Mouse (Mus musculus) thymus, postnatal 14 days (tissue): ENCODE measurements around the gene Sept1.
A peak's percentile ranks its signal among the peaks of the same experiment; 100 is the strongest.

Experiments used
- DNase-seq: peaks from one replicate; pipeline ENCODE4 v3.0.0; 2021

Sept1 gene

GRCm38 (mm10) chr7:127217901-127218642, 14.9 kb downstream of the Sept1 start:
- DNase-seq: peak; percentile 88

DNA sequence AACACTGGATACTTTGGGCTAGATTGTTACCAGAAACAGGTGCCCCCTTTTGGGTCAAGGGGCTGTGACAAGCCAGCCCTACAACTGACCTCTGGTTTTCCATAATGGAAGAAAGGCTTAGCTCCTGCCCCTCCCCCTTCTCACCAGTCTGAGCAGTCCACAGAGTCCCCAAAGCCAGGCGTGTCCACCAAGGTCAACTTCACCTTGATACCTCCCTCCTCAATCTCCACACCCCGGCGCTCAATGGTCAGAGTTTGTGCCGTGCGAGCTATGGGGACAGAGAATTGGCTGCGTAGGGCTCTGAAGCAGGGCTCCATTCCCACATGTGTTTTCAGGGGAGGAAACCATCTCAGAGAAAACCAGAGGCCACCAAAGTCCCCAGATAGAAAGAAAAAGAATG, 15.5 kb downstream of the Sept1 start:
- peak; percentile 35 for DNase-seq

DNA sequence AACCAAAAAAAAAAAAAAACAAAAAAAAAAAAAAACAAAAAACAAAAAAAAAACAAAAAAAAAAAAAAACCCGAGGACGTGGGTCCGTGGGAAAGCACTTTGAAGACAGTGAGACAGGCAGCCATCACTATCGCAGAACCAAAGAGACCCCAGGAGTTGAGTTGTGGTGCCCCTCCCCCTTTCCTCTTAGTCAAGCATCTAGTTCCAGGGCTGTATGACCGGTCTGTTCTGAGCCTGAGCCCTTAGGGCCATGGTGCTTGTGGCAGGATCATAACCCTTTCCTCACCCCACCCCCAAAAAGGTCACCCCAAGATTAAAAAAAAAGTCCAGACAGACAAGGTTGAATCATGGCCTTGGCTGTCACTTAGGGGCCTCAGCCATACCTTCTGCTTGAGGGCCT, 16.6 kb downstream of the Sept1 start:
- DNase-seq: peak; percentile 23

DNA sequence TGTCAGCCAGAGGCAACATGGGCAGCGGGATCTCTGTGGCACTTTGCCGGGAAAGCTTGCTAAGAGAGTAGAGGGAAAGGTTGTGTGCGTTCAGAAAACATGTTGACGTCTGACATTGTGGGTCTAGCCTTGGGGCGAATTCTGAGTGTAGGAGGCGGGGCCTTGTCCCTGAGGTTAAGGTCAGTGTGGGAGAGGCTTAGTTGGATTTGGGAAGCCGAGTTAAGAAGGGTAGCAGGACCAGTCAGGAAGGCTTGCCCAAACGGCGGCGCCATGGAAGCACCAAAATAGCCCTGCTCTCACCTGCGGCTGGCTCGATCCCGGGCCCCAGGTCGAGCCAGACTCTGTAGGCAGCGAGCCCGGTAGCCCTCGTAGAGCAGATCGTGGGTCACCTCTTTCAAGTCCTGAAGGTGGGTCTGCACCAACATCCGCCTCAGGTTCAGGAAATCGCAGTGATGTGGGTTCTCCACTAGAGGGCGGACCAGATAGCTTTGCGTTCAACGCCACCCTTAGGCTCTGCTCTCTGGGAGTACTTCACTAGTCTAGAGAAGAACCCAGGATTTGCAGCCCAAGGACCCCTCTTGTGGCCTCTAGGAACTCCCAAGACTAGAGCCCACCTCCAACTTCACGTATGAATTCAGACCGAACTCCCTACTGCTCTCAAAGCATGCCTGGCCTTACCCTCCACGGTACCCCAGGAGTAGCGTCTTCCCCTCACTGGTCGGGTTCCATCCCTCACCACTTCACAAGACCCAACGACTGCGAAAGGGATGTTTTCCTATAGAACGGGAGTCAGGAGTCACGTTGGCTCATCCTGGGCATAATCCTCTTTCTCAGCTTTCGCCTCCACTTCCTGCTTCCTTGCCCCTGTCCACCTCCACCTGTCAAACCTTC, 17.7 kb downstream of the Sept1 start:
- peak; percentile 86 for DNase-seq

DNA sequence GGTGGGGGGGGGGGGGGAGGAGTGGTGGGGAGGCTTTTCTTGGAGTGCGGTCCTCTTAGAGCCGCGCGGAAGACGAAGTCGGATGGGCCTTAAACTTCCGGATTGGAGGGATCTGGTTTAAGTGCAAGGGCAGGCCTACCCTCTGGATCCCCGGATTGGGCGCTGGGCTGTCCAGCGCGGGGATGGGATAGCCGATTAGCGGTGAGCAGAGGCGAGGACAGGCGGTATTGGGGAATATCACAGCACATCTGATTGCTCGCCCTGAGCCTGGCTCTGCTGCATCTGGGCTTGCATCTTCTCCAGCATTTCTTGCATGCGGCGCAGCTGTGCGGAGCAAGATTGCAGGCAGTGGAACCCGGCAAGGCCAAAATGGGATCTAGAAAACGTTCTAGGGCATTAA, 18.4 kb downstream of the Sept1 start:
- peak; percentile 27 for DNase-seq

DNA sequence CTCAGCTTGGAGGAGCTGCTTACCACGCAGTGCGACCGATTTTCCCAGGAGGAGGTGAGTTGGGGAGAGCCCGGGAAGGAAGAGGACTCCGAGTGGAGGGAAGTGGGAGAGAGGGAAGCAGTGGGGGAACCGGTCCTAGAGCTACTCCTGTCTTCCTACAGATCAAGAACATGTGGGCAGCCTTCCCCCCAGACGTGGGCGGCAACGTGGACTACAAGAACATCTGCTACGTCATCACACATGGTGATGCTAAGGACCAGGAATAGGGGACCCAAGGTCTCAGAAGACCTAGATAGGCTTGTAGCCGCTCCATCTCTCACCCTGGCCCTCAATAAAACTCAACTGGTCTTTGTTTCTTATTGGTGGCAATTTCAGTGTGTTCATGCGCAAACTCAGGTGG, 19.0 kb downstream of the Sept1 start:
- no peak for DNase-seq

DNA sequence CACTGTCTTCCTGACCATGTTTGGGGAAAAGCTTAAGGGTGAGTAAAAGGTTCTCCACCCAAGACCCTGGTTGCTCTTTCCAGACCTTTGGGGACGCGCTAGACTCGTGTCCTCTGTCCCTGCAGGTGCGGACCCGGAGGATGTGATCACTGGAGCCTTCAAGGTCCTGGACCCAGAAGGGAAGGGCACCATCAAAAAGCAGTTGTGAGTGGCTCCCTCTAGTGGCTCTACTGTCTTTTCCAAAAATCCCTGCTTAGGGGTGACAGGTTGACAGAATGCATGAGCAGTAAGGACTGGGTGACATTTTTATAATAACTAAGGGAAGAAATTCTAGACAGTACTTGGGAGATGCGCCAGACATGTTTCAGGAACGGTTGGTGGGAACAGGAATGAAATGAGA, 19.4 kb downstream of the Sept1 start:
- DNase-seq: peak; percentile 66

GRCm38 (mm10) chr7:127212432-127213250, 20.3 kb downstream of the Sept1 start:
- DNase-seq: no peak

- no peak for DNase-seq
Measured at GRCm38 (mm10) chr7:127211014-127211745, 21.8 kb downstream of the Sept1 start.

DNA sequence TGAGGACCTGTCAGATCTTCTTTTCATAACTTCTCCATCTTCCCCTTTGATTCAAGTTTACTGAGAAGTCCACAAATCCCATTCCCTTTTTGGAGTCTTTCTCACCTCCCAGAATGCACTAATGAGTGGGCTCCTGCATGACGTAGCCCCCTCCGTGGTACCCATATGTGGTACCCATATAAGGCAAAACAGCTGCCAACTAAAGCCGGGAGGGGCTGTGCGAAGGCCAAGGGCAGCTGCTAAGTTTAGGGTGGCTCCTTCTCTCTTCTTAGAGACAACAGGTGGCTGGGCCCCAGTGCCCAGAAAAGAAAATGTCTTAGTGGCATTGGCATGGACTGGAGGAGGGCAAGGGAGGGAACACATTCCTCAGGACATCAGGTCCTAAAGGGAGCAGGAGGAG, 22.7 kb downstream of the Sept1 start:
- peak; percentile 64 for DNase-seq

GRCm38 (mm10) chr7:127209851-127210250, 23.1 kb downstream of the Sept1 start:
- no peak for DNase-seq

- peak; percentile 97 for DNase-seq
Measured at GRCm38 (mm10) chr7:127208553-127209438, 24.1 kb downstream of the Sept1 start, which contains the start of gene Mylpf. Mylpf (plus strand) TSS chr7:127208890.

- no peak for DNase-seq
Measured at GRCm38 (mm10) chr7:127208295-127208552, 24.7 kb downstream of the Sept1 start, which contains the start of gene Tbc1d10b. Tbc1d10b (minus strand) TSS chr7:127208468.

GRCm38 (mm10) chr7:127207374-127208294, 25.3 kb downstream of the Sept1 start:
- DNase-seq: no peak

GRCm38 (mm10) chr7:127206606-127207005, 26.3 kb downstream of the Sept1 start:
- no peak for DNase-seq

DNA sequence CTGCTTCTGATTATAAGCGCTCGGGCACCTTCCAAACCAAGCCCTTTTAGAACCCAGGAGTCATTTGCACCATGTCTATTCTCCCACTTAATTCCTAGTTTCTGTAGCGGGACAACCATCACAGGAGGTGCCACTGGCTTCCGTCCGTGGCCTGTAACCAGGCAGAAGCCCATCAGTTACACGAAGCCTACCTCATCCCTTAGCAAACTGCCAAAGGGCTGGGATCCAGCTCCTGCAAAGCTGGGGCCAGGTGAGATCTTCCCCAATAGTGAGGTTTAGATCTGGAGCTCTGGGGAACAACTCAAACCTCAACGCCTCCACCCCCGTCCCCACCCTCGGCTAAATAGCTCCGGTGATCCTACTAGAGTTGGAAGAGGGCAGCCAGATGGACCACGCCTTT, 36.4 kb downstream of the Sept1 start:
- DNase-seq: no peak

DNA sequence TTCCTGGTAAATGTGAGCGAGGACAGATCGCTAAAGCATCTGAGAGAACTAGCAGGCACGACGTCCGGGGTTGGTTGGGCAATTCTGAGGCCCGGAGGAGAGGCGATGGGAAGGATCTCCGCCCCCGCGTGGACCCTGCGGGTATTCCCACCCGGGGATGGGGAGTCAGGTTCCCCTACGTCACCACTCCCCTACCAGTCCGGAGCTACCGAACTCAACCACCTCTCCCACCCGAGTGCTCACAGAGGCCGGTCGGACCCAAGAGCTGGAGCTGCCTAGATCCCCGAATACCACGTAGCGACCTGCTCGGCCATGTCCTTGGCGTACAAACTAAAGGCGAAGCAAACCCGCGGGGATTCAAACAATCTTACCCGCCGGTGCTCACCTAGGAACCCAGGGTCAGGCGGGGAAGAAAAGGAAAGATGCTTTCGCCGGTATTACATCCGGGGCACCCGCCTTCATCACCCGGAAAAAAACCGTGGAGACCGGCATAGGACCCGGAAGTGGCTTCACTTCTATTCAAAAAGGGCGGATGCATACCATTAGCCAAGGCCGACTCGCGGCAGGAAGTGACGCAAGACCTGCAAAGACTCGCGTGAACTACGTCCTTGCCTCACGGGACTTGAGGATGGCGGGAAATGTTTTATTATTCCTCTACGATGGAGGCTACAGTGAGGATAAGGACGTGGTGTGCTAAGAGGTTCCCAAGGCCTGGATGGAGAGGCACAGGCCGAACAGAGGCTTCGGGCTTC, 37.2 kb downstream of the Sept1 start, which contains the start of gene Cd2bp2:
Cd2bp2 (minus strand) TSS at position 507 of the 752 bp plus-strand sequence.
- DNase-seq: peak; percentile 95

DNA sequence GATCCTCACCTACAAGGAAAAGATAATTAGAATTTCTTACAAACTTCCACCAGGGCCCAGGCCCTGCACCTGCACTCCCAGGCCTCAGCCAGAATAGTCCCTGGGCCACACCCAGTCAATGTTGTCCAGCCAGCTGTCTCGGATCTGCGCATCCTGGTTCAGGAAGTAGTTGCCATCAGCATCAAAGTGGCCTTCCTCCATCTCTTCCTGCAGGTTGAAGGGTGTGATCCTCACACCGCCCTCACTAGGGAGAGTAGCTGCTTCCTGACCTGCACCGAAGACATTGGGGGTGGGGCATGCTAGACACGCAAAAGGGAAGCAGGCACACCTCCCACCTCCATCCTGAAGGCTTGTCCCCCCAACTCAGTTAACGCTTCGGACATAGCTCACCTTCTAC, 38.3 kb downstream of the Sept1 start:
- DNase-seq: no peak

DNA sequence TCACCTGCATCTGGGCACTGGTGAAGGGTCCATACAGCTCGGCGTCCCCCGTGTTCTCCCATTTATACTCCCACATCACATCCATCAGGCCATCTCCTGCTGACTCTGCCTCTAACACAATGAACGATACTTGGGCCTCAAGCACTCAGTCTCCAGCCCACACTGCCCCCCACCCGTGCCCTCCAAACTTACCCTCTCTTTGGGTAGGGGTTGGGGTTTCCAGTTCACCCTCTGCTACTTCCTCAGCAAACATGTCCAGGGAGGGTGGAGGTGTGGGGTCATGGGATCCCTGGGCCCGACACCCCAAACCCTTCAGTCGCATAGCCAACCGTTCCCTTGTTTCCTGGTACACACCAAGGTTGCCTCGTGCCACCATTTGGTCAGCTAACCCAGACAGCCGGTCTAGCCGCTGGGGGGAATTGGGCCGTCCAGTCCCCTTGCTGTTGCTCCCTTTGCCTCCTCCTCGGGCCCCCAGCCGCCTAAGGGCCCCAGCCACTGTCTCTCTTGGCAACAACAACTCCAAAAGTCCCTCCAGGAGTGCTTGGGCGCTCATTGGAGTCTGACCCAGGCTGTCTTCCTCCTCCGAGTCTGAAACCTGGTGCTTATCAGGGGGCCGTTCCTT, 38.8 kb downstream of the Sept1 start:
- DNase-seq: no peak
